Mouse (Mus musculus) liver, embryonic 15.5 days (tissue): ENCODE data around the gene Gm10666. TPM values are rescaled to one million over a fixed set of nuclear protein-coding genes. Genes with fewer than 3 reads are reported as not detected.
"Not testable (repeated sequence)": the region's sequence is repeated elsewhere in the genome, so short reads cannot be mapped to it uniquely, and the experiment has no call there.

ENCODE experiments used
- ATAC-seq: fragments of 200-750 bp; cut with Nextera tagmentation; 2 replicates; pipeline ENCODE4 v1.8.0; 2017; ENCODE audit warnings: moderate number of reproducible peaks, mild to moderate bottlenecking, moderate library complexity; ENCODE audit not compliant: insufficient read depth
- H3K27ac ChIP-seq: fragments of 300-500 bp; sonication (generic); replicated peaks from 2 replicates; pipeline ENCODE4 v1.5.1; 2015; ENCODE audit warnings: mild to moderate bottlenecking, inconsistent platforms
- H3K27me3 ChIP-seq: fragments of 300-500 bp; sonication (generic); 2 replicates; pipeline ENCODE4 v1.6.1; 2015; ENCODE audit warnings: mild to moderate bottlenecking, inconsistent platforms
- H3K36me3 ChIP-seq: fragments of 300-500 bp; sonication (generic); replicated peaks from 2 replicates; pipeline ENCODE4 v1.6.1; 2015; ENCODE audit warnings: moderate library complexity, mild to moderate bottlenecking, inconsistent platforms
- H3K4me1 ChIP-seq: fragments of 300-500 bp; sonication (generic); replicated peaks from 2 replicates; pipeline ENCODE4 v1.6.1; 2015; ENCODE audit warnings: inconsistent platforms
- H3K4me2 ChIP-seq: fragments of 300-500 bp; sonication (generic); 2 replicates; pipeline ENCODE4 v1.6.1; 2015; ENCODE audit warnings: moderate library complexity, mild to moderate bottlenecking, inconsistent platforms
- H3K4me3 ChIP-seq: fragments of 300-500 bp; sonication (generic); replicated peaks from 2 replicates; pipeline ENCODE4 v1.5.1; 2015; ENCODE audit warnings: mild to moderate bottlenecking, inconsistent platforms
- H3K9ac ChIP-seq: fragments of 300-500 bp; sonication (generic); 2 replicates; pipeline ENCODE4 v1.6.1; 2015; ENCODE audit warnings: moderate library complexity, mild to moderate bottlenecking, inconsistent platforms
- H3K9me3 ChIP-seq: fragments of 300-500 bp; sonication (generic); replicated peaks from 2 replicates; pipeline ENCODE4 v1.6.1; 2016; ENCODE audit warnings: inconsistent platforms
- WGBS: fragments of 180-500 bp; shearing (Covaris S2); methylation state at CpG from one replicate; pipeline ENCODE4 v1.1.7; 2015; ENCODE audit warnings: mixed read lengths; ENCODE audit not compliant: insufficient replicate concordance; 5-methylcytosine and 5-hydroxymethylcytosine counted together
- polyA plus RNA-seq: library from polyadenylated mRNA; unstranded; fragments of >200 nt; fragmentation: Nextera tagmentation; extraction: Ambion mirVana; gene quantifications from 2 replicates; pipeline ENCODE4 v1.2.1, GENCODE M21; 2015

Gm10666 gene
- not detected in 2 replicates for polyA plus RNA-seq

GRCm38 (mm10) chr7:22134641-22135040 lies at the start of gene Gm10666:
Gene Gm10666 (minus strand): TSS chr7:22134741.
- ATAC-seq, H3K36me3 ChIP-seq, H3K9ac ChIP-seq, H3K9me3 ChIP-seq, H3K4me3 ChIP-seq, H3K4me1 ChIP-seq, H3K27ac ChIP-seq, H3K27me3 ChIP-seq, H3K4me2 ChIP-seq: not testable (repeated sequence)
- no CpG with 5 or more reads among the region's 5 CpGs for WGBS

- not testable (repeated sequence) for H3K4me1 ChIP-seq, H3K4me3 ChIP-seq, H3K9me3 ChIP-seq, H3K4me2 ChIP-seq, ATAC-seq, H3K9ac ChIP-seq, H3K27ac ChIP-seq, H3K27me3 ChIP-seq, H3K36me3 ChIP-seq
- WGBS, result no CpG with 5 or more reads among the region's 3 CpGs
Observed at GRCm38 (mm10) chr7:22163935-22164334, 29.4 kb upstream of the Gm10666 start, which contains the start of gene Vmn1r142. Gene Vmn1r142 (minus strand): TSS chr7:22164035.

- no CpG with 5 or more reads among the region's 2 CpGs for WGBS
- not testable (repeated sequence) for H3K36me3 ChIP-seq, H3K4me2 ChIP-seq, H3K9me3 ChIP-seq, ATAC-seq, H3K27ac ChIP-seq, H3K4me3 ChIP-seq, H3K9ac ChIP-seq, H3K4me1 ChIP-seq, H3K27me3 ChIP-seq
Observed at GRCm38 (mm10) chr7:22118145-22118544, 16.4 kb downstream of the Gm10666 start, which contains the start of gene Gm16451. Gene Gm16451 (minus strand): TSS chr7:22118245.

Other genes with a start within 250 kb of the Gm10666 start
- gene Gm5891, start 213.4 kb downstream of the Gm10666 start, polyA plus RNA-seq, result not detected in 2 replicates
- not detected in 2 replicates for gene Vmn1r137, start 140.2 kb downstream of the Gm10666 start, polyA plus RNA-seq
- gene Vmn1r138, start 105.8 kb downstream of the Gm10666 start, polyA plus RNA-seq, result not detected in 2 replicates
- not detected in 2 replicates for gene Gm6176, start 78.4 kb downstream of the Gm10666 start, polyA plus RNA-seq
- gene Vmn1r139, start 65.7 kb downstream of the Gm10666 start, polyA plus RNA-seq, result not detected in 2 replicates
- not detected in 2 replicates for gene Gm16451, start 16.5 kb downstream of the Gm10666 start, polyA plus RNA-seq
- gene Vmn1r142, start 29.3 kb upstream of the Gm10666 start, polyA plus RNA-seq, result not detected in 2 replicates
- gene Vmn1r143, start 54.6 kb upstream of the Gm10666 start, polyA plus RNA-seq, result not detected in 2 replicates
- gene Gm8653, start 66.5 kb upstream of the Gm10666 start, polyA plus RNA-seq, result not detected in 2 replicates
- gene Gm8453, start 94.7 kb upstream of the Gm10666 start, polyA plus RNA-seq, result not detected in 2 replicates
- not detected in 2 replicates for gene Gm4187, start 195.0 kb upstream of the Gm10666 start, polyA plus RNA-seq
- not detected in 2 replicates for gene Gm8660, start 236.3 kb upstream of the Gm10666 start, polyA plus RNA-seq